Mouse (Mus musculus) layer of hippocampus, adult 18-20 months (tissue): Measurements from ENCODE around the gene Uqcc3. TPM values are rescaled to one million over a fixed set of nuclear protein-coding genes. Genes with fewer than 3 reads are reported as not detected.
"Not testable (repeated sequence)": the region's sequence is repeated elsewhere in the genome, so short reads cannot be mapped to it uniquely, and the experiment has no call there.

Source experiments
- DNase-seq, 2 experiments: peaks; one replicate each; pipeline ENCODE4 v3.0.0; 2022; ENCODE audit warnings: low spot score in 2 of 2
- total RNA-seq, 2 experiments: library from RNA; stranded (reverse); gene quantifications; 2 replicates each; pipeline ENCODE4 v1.2.3; 2021

The Uqcc3 gene
- total RNA-seq, 2 experiments from 2014 or later, result 30.2 to 30.4 TPM

DNA sequence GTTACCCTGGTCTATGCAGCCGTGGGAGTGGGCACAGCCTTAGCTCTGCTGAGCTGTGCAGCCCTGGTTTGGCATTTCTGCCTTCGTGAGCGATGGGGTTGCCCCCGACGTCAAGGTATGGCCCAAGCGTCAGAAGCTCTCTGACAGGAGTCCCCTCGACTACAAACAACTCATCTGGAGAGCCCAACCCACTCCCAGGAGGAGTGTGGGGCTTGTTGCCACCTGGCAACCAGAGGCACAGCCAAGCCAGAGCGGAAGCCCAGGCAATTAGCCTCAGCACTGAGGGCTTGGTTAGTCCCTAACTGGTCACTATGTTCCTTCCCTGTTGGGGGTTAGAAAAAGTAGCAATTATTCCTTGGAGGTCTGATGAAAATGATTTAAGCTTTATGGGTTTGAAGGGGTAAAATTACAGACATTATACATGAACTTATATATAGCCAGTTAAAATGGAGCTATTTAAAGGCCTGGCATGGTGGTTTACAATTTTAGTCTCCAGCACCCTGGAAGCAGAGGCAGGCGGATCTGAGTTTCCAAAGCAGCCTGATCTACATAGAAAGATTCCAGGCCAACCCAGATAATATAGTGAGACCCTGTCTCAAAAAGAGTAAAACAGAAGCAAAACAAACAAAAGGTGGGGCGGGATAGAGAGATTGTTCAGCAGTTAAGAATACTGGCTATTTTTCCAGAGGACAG is 28.3 kb downstream of the Uqcc3 start:
- DNase-seq, result no peak

DNA sequence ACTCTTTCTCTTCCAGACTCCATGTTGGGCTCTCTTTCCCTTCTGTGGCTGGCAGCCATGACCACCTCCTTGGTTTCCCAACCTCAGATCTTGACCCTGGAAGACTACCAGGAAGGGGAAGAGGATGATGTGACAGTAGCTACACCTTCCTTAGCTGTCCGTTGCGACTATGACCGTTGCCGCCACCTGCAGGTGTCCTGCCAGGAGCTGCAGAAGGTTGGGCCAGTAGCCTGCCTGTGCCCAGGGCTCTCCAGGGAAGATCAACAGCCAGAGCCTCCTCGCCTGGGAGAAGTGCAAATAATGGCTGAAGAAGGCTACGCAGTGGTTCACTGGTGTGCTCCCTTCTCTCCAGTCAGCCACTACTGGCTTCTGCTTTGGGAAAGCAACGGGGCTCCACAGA is 29.1 kb downstream of the Uqcc3 start:
- DNase-seq, result no peak

DNA sequence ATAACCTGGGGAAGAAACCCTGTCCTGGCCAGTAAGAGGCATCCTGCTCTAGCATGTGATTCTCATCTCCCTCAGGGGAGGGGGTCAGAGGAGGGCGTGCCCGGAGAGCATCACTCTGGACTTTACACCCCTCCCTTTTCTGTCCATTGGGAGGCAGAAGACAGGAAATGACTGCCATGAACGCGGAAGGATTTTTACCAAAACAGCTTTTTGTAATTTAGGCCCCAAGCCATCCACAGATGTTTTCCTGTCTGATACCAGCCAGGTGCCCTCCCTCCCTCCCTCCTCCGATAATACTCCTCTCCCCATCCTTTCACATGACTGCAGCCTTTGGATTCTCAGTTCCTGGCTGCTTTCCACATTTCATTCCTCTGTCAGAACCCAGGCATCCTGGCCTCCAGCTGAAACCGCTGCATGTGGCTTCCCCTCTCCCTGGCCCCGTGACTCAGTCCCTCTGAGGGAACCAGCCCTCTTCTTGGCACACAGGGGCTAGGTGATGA is 30.3 kb downstream of the Uqcc3 start, which contains the start of gene Lrrn4cl:
Gene Lrrn4cl (plus strand): TSS at position 367 of the 500 bp plus-strand sequence.
- DNase-seq, result no peak

DNA sequence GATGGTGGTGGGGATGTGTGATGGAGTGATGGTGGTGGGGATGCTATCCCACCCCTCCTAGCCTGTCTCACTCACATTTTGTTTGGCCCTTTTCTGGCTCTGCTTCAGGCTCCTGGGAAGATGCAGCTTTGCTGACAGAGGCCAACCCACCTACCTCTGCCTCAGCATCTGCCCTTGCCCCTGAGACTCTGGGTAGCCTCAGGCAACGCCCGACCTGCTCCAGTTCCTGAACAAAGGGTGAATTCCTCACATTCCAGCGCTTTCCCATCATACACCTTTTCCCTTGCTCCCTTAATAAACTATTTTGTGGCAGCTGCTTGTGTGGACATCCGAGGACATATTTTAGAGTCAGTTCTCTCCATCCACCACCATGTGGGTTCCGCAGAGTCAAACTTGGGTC is 32.4 kb downstream of the Uqcc3 start:
- DNase-seq, result no peak

DNA sequence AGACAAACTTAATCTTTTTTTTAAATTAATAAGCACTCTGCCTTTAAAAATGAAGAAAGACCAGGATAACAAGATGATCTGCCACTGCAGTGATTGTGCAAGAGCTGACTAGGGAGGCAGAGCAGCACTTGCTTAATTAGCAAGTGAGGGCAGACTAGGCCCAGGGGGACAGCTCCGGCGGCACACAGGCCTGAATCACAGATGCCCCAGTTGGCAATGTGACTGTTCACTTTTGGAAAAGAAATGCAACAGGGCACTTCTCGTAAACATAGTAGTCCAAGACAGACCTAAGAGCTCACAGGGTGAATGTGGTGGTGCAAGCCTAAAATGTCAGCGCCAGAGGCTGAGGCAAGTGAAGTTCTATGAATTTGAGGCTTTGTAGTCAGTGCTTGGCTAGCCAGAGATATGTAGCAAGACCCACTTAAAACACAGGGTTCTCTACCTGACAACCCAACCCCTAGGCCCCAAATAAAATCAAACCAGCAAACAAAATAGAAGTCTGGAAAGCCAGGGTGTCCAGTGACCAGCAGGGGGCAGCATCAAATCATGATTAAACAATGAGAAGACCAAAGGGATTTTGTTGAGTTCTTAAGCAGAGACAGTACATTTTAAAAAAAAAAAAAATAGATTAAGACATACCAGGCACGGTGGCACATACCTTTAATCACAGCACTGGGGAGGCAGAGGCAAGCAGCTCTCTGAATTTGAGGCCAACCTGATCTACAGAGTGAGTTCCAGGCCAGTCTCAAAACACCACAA is 36.2 kb downstream of the Uqcc3 start:
- peak in 1 of 2 experiments; percentile 84 for DNase-seq

DNA sequence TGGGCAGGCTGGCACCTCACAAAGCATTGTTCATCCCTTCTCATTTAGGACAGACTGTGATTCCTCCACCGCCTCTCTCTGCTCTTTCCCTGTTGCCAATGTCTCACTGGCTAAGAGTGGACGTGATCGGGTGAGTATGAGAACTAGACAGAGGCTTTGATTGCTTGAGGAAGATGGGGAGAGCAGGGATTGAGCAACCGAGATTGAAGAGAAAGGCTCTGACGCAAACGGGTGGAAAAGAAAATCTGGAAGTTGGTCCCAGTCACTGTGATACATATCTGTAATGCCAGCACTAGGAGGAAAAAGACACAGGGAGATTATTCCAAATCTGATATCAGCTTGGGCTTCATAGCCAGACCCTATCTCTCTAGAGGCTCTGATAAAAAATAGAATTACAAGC is 37.8 kb downstream of the Uqcc3 start:
- no peak for DNase-seq

DNA sequence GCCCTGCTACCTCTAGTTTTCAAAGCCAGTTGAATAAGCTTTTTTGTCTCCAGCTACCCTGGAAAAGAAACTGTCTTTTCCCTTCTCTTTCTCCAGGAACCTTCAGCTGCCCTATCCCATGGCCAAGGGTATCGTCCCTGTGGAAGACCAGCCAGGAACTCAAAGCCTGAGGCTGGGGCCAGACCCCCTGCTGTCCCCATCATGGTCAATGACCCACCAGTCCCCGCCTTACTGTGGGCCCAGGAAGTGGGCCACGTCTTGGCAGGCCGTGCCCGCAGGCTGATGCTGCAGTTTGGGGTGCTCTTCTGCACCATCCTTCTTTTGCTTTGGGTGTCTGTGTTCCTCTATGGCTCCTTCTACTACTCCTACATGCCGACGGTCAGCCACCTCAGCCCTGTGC is 39.7 kb downstream of the Uqcc3 start:
- no peak for DNase-seq

DNA sequence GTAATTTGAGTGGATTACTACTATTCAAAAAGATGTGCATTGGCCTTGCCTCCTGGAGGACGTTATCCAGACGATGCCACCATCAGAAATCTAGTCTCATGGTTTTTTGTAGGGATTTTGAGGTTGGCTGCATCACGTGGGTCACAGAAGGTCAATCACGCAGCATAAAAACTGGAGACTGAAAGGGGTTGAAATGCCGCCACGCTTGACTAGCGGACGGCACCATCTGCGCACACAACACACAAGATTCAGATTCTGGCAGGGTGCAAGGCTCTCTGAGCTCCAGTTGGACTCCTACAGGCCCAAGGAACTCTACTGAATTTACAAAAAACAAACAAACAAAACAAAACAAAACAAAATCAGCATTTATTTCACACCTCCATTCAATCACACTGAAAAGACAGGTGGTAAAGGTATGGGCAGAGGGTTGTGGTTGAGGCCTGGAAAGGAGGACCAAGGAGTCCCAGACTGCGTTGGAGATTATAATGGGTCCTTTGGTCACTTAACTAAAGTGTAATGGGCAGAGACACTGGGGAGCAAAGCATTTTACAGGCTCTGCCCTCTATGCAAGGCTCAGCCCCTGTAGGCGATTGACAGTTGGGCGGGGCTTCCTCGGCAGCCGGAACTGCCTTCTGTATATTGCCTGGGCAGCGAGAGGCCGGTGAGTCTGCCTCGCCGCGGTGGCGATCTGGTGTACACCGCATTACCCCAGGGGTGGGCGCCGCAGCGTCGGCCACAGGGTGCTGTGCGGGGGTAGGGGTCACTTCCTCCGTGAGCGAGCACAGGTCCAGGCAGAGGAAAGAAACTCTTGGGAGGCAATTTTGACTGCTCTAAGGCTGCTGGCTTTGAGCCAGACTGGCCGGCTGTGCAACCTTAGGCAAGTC is 40.6 kb downstream of the Uqcc3 start:
- peak; percentile 66 to 78 for DNase-seq

DNA sequence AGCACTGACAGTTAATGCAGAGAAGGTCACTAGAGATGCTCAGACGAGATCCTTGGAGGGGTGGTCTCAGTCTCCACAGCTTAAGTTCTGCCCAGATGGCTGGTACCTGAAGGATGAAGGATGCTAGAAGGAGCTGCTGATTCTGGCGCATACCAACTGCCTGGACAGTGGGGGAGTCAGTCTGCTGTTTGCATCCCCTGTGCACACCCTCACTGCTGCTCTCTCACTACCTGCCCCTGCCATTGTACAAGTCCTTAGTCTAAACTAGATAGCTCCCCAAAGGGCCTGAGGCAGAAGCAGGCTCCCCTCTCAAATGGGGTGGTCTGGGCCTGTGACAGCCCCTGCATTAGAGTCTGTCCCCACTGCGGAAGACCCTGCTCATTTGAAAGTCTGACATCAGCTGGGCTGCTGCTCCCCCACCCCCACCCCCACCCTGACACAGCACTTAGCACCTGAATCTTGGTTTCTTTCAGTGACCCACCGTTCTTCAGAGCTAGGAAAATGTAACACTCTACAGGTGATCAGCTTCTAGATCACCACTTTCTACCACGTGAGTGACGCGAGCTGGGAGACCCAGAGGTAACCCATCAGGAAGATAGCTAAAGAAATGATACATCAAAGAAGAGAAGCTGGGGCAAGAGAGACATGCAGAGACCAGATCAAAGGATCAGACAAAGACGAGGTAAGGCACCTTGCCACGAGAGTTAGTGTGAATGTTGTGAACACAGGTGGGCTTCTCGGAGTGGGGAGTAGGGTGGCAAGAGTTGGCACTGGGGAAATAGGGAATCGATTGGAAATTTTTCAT is 41.4 kb downstream of the Uqcc3 start, which contains the start of gene Gng3:
Gene Gng3 (minus strand): TSS at position 92 of the 805 bp plus-strand sequence.
- DNase-seq, result peak; percentile 80 to 81

DNA sequence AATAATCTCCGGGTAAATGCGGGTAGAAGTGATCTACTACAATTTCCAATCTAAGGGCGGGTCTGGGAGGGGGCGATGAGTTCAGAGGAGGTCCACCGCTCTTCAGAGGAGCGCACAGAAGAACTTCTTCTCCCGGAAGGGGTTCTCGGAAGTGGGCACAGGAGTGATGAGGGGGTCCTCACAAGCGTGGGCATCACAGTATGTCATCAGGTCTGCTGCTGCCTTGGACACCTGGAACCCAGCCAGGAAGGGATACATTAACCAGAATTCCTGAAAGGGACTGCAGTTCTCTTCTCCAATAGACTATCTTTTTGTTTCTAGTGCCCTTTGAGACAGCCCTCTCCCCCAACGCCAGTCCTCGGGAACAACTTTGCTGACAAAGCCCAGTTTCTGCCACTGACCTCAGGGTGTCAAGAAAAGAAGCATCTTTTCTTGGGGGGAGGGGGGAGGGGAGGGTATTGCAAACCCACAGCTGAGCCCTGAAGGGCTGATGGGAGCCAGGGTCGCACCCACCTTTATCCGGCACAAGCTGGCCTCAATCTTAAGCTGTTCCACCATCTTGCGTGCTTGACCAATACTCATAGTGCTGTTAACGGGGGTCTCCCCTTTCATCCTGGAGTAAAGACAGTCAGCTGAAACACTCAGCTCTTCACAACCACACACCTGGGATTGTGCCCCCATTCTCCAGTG is 42.5 kb downstream of the Uqcc3 start:
- peak in 1 of 2 experiments; percentile 50 for DNase-seq

DNA sequence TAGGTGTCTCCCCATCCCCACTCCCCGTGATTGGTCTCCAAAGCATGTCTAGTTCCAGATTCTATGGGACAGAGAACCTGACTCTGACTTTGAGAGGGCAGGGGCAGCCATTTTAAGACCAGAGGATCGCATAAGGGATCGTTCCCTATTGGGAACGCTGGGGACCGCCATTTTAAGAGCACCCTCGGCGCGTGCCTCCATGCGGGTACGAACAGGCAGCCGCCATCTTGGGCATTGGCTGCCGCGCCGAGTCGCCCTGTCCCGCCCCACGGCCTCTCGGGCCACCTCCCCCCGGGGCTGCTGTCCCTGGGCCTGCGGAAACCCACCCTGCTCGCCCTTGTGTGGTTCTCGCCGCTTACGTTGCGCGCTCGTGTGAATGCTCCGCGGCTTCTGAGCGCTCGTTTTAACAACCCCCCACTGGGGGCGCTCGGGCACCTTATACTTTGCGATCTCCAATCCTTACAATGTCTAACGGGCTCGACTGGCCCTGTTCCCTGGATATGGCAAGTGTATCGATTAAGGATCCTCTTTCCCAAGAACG is 43.4 kb downstream of the Uqcc3 start, which contains the start of gene Bscl2:
Gene Bscl2 (plus strand): TSS at position 217 of the 541 bp plus-strand sequence.
- peak; percentile 82 to 93 for DNase-seq

DNA sequence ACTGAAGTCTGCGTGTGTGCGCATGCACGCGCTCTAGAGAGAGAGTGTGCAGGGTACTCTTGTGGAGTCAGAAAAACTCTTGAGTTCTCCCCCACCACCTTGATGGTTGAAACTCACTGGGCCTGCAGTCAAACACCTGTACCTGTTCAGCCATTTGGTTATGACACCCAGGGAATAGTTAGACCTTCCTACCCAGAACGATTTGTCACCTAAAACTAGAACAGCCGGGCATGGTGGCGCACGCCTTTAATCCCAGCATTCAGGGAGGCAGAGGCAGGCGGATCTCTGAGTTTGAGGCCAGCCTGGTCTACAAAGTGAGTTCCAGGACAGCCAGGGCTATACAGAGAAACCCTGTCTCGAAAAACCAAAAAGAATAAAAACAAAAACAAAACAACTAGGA is 44.4 kb downstream of the Uqcc3 start:
- DNase-seq, result not testable (repeated sequence)

DNA sequence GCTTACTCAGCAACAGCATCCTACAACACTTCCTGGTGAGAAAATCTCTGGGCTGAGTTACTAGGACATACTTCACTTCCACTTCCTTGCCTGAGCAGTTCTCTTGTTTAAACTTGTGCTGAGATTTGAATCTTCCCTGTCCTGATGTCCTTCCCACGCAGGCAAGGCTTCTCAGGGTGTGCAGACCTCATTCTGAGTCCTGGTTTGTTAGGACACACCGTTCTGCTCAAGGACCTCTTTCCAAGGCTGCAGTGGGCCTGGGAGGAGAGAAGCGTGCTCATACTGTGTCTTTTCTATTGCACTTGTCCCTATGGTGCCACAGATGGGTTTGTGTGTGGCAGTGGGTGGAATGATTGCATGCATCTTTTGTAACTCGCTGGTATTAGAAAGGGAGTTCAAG is 47.8 kb downstream of the Uqcc3 start:
- peak in 1 of 2 experiments; percentile 66 for DNase-seq

DNA sequence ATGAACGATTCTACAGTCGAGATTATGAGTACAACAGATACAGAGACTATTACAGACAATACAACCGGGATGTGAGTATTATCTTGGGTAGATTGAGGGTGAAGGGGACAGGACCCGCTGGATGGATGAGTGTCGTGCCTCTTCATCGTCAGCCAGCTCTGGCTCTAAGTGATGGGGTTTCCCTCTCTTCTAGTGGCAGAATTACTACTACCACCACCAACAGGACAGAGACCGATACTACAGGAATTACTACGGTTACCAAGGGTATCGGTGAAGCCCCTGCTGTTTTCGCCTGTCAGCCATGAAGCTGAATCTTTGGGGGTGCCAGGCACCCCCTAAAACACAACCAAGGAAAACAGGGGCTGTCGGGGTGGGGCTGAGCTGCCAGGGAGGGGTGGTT is 49.5 kb downstream of the Uqcc3 start:
- no peak for DNase-seq

DNA sequence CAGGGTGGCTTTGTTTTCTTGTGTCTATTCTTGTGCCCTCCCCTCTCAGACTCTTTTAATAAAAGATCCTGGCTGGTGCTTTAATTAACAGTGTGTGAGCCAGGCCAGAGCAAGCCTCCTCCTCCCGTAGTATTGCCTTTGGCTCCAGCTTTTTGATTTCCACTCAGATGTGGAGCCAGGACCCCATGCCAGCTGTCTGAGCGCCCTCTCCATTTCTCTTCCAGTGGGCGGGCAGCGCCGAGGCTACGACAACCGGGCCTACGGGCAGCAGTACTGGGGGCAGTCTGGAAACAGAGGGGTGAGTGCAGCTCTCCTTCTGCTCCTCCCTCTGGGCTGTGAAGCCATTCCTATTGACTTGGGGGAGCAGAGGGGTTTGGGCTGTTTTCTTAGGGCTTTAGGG is 50.1 kb downstream of the Uqcc3 start:
- peak in 1 of 2 experiments; percentile 34 for DNase-seq
